Mouse (Mus musculus) layer of hippocampus, adult 9-10 months (tissue): Measurements from ENCODE around the gene Itga2b.

Experiments
- DNase-seq: peaks from one replicate; pipeline ENCODE4 v3.0.0; 2022; ENCODE audit warnings: low spot score

The Itga2b gene

DNA sequence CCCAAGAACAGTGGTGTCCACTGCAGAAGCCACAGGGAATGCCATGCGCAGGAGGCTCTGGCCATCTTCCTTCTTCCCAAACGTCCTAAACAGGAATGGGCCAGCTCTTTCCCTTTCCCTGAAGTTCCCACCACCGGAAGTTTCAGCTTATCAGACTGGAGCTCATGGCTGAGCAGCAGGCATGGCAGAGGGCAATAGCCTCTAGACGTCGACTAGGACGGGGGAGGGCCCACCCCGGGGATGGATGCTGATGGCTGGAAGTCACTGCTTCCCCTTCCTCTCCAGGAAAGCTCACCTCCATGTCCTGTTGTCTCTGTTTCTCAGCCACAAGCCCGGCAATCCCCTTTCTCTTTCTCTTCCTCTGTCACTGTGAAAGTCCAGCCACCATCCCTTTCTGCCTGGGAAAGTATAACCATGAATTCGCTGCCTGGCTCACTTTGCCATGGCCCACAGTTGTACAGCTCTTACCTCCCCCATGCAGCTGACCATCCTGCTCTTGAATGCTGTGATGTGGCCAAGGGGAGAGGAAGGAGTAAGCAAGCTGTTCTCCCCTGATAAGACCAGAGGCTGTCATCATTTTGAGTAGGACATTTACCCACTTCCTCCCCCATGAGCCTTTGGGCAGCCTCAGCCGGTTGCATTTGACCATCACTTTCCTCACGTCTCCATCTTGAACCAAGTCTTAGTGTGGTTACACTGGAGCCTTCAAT, at the start of gene Itga2b:
Gene Itga2b, minus strand, starts transcription at position 475 of the 710 bp plus-strand sequence.
- DNase-seq: no peak

DNA sequence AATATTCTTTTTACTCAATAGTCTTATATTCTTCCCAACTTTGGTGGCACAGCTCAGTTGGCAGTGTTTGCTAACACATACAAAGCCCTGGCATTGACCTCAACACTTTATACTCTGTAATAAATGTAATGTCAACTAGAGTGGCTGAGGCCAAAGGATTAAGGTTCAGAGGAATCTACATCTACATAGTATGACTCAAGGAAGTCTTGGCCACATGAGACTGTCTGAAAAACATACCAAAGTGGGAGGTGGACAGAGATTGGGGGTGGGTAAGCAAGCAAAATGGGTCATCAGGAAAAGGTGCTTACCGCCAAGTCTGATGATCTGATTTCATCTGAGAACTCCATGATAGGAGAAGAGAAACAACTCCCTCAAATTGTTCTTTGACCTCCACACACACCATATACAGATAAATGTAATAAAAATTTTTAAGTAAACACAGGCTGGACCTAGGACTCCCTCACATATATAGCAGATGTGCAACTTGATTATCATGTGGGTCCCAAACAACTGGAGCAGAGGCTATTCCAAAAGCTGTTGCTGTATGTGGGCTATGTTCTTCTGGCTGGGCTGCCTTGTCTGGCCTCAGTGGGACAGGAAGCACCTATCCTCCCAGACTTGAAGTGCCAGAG, 45.0 kb upstream of the Itga2b start:
- no peak for DNase-seq

DNA sequence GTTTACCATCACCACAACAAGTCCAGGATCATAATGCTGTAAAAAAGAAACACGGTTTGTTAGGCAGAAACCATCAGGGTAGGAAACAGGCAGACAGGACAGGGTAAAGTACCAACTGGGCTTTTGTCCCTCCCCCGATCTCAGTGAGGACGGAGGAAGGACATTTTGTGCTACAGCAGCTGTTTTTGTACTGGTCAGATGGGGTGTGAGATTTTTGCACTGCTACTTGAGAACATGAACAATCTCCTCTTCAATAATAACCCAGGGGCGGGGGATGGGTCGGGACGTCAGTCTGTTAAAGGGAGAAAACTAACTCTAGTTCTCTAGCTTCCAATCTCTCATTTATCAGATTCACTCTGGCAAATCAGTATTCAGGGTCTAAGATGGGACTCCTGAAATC, 40.3 kb upstream of the Itga2b start:
- no peak for DNase-seq

DNA sequence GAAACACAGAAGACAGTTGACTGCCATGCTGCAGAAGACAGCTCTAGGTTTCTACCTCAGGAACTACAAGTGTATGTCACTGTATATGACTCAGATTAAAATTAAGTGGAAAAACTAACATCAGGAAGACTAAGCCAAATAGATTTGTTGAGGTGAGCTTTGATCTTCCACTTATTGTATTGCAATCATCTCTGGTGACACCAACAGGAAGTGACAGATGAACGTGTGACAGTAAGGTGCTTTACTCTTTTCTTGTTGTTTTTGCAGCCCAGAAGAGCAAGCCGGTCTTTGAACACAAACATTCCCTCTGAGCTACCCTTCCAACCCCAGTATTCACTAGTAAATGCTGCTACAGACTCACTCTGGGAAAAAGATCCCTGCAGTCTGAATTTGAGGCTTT, 26.8 kb upstream of the Itga2b start:
- DNase-seq: no peak

DNA sequence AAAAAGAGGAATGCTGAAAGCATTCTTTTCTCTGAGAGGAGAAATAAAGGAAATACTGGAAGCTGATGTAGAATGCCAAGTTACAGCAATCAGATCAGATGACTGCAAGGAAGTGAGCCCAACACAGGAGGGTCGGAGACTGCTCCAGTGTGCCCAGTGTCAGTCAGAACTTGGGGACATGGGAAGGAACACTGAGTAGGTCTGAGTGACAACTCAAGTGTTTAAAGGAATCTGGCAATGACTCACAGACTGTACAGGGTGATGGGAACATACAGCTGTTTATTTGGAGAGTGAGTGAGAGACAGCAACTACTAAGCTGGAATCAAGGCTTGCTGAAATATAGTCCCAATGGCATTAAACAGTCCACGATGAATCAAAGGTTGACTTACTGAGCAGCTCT, 26.3 kb upstream of the Itga2b start:
- DNase-seq: no peak

DNA sequence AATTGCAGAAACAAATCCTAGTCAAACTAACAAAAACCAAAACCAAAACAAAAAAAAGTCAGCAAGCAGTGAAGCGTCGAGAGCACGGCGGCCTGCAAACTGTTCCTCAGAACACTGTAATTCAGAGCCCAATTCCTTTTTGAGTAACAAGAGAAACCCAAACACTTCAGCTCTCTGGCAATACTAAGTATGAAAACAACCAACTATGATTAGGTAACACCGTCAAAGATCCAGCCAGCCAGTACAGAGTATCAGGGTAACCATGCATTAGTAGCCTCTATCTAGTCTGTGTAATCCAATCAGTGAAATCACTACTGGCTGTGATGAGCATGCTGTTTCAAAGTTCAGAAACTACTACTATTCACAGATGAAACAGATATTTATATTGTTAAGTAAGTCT, 25.8 kb upstream of the Itga2b start:
- no peak for DNase-seq

DNA sequence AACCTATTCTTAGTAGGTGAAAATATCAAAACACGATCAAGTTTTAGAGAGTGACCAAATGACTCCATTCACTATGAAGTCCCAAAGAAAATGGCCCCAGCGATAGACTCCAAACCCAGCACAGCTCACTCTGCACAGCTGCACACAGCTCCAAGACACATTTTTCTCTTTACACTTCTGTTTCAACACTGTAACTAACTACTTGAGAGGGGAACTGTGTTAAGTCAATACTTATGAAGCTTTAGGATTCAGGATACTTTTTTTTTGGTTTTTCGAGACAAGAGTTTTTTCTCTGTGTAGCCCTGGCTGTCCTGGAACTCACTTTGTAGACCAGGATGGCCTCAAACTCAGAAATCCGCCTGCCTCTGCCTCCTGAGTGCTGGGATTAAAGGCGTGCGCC, 25.2 kb upstream of the Itga2b start:
- no peak for DNase-seq

DNA sequence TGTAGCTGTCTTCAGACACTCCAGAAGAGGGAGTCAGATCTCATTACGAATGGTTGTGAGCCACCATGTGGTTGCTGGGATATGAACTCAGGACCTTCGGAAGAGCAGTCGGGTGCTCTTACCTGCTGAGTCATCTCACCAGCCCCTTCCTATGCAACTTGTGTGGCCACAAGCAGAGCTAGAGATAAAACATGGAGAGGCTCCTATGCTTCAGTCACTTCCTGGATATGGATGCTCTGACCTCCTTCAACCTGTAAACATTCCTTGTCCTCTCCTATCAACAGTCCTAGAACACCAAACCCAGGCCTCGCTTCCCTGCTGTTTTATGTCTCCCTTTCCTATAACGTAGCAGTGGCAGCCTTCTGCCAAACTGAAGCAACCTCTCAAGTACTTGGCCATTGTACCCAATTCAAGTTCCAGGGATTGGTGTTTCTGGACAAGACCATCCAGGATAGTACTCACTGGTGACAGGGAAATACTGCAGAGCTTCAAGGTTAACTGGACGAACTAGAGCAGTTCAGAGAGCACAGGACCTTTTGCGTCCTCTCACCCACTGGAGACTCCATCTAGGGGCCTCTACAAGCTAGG, 24.2 kb upstream of the Itga2b start:
- DNase-seq: no peak

DNA sequence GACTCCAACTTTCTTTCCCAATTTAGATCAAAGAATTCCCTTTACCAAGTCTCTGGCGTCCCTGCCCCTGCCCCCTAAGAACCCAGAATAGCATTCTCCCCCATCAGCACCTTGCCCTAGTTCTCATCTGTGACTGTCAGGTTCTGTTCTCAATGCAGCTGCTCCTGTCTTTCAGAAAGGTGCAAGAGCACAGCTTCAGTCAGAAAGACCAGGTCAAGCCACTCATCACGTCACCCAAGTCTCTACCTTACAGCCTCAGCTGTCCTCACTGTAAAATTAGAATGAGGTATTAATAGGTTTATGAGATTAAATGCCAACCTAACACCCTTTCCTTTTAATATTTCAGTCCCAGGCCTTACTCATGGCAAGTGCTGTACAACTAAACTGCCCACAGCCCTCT, 23.3 kb upstream of the Itga2b start:
- DNase-seq: no peak

DNA sequence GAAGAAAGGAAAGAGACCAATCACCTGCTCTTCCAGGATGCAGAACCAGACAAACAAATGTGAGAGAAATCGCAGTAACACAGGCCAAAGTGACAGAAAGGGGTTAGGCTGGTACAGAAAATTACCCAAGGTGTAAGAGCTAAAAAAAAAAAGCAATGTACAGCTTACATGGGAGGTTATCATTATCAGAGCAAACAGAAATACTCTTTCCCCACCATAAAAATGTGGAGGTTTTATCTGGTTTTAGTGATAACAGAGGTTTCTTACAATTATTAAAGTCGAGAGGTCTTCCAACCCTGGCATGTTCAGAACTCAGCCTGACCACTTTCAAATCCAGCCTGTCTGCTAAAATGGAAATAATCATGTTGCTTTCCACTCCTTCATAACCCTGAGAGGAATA, 18.0 kb upstream of the Itga2b start:
- no peak for DNase-seq

DNA sequence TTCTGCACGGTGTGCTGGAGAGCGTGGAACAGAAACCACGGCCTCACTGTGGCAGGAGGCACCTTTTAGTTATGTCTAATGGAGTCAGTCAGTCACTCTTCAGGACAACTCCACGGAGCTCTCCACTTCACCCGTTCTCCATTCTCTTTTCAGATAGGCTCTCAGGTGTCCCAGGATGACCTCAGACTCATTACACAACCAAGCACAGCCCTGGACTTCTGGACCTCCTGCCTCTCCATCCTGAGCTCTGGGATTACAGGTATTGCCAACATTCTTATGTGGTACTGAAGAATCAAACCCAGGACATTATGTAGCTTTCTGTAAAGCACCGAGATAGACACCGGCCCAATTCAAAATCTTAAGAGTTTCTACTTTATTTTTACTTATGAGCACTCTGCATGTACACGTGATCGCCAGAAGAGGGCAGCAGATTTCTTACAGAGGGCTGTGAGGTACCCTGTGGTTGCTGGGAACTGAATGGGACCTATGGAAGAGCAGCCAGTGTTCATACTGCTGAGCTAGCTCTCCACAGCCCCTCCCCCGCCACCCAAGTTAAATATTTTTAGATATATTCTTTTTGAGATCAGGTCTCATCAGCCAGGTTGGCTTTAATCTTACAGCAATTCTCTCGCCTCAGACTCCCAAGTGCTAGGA, 16.9 kb upstream of the Itga2b start:
- DNase-seq: peak; percentile 11

DNA sequence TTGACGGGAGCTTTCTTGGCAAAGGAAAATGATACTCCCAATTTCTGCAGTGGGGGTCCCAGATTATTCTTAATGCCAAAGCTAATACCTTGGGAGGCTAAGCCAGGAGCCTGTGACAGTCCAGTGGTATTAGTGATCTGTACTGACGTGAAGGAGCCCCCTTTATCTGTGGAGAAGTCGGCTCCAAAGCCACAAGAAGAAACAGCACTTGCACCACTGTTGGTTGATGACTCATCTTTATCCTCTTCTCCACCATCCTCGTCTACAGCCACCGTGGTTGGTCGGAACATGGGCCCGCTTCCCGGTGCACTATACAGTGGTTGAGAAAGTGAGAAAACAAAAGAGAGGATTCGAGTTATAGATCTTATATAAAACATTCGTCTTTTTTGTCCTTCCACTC, 11.9 kb upstream of the Itga2b start:
- no peak for DNase-seq

DNA sequence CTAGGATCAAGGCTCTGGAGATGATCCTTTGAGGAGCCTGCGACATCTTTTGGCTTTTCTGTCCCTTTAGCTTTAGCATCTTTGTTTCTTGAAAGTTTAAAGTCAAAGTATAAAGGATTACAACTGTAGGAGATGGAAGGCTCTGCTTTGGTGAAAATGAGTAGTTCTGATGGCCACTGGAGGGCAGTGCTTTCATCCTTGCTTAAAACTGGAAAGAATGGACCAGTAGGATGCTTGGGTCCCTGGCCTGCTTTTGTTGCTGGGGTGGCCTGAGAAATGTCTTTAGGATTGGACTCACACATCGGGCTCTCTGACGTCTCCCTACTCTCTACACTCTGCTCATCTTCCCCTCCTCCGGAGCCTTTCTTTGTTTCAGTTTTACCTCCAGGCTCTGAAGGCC, 11.0 kb upstream of the Itga2b start:
- DNase-seq: no peak

DNA sequence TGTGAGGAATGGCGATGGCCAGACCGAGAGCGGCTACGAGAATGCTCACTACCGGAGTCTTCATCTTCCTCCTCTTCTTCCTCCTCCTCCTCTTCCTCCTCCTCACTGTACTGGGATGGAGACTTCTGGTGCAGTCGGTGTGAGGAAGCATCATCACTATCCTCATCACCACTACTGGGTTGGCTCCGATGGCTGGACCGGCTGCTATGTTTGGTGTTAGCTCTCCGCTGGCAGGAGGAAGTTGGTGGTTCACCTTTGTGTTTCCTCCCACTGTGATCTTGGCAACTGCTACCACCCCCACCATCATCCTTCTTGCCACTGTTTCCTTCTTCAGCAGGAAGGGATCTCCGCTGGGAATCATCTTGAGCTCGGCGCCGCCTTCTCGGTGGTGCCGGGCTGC, 10.2 kb upstream of the Itga2b start:
- DNase-seq: no peak

DNA sequence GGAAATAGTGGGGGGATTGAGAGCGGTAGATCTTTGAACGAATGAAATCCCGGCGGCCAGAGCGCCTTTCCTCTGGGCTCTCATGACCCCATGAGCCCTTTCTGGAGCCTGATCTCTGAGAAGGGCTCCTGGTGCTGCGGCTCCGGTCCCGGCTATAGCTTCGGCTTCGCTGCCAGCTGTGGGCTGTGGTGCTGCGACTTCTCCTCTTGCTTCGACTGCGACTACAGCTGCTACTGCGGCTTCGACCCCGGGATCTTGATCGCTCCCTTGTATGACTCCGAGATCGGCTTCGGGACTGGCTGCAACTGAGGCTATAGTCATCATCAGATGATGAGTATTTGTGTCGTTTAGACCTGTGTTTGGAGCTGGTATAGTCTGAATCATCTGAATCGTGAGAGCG, 9.7 kb upstream of the Itga2b start:
- no peak for DNase-seq

DNA sequence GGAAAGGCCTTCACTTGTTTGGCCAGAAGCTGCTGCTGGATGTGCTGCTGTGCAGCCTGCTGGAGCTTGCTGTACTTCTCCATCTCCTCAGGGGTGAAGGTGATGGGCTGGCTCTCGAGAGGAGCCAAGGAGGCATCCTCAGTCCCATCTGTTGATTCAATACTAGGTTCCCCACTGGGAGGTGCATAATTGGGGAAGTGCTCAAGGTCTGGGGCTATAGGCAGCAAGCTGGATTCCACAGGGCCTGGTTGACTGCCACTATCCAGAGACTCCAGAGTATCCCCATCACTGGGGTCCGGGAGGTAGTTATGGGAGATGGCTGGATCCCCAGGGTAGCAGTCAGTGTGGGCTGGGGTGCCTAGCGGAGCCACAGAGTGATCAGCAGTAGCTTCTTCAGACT, 8.7 kb upstream of the Itga2b start:
- no peak for DNase-seq

DNA sequence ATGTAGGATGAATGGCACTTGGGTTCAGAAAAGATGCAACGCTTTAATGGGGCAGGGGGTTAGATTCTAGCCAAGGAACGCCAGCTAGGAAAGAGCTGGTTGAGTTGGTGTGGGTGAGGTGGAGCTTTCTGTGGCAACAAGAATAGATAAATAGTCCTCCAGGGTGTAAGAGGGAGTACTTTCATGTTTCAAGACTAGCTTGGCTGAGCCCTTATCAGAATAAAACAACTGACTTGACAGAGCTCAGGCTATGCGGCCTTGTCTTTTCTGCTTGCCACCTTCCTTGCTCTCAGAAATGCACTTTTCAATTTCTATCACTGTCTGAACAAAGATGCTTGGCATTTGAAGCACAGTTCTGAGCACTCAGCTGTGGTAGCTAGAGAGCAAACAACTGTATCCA, 5.1 kb upstream of the Itga2b start:
- DNase-seq: no peak

DNA sequence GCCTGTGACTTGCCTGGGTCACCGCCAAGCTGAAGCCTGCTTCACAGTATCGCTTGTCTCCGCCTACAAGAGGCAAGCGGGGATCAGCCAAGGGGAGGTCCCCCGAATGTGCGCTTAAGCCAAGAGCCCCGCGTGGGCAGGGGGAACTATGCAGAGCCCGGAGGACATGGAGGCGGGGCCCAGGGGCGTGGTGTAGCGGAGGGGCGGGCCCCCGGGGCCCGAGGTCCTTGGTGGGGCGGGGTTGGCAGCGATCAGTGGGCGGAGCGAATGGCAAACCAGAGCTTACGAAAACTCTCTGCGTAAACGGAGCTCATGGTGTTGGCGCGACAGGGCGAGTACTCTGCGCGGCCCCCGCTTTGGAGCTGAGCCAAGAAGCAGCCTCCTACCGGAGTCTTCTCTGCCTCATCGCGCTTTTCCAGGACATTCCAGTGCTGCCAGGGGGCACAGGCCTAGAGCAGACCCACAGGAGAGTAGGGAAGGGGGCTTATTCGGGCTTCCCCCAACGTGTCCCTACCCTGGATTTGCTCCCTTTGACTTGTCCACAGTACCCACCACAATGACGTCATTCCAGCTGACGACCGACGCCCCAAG, 2.8 kb downstream of the Itga2b start:
- DNase-seq: peak; percentile 82

DNA sequence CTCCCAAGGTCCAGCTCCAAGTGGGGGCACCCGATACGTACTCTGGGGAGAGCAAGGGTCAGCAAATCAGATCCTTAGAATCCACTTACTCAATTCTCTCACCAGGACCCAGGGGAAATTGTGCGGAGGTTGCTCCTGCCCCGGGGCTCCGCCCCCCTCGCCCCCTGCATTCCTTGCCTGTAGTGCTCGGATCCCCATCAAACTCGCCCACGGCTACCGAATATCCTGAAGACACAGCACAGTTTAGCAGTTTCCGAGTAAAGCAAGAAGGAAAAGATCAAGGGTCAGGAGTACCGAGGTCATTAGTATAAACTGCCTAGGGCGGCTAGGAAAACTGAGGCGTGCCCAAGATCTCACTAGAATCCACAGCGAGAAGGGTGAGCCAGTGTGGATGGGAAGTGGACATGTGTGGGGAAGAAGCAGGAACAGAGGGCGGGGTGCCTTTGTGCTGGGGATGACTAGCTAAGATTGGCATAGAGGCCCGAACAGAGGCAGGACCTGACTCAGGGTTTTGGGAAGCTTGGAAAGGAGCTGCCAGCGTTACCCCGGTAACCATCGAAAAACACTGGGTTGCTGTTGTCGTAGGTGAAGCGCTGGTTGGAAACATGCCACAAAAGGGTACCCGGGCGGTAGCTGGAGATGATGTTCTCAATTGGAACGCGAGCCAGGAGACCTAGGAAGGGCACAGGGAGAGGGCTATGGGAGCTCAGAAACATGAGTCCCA, 4.0 kb downstream of the Itga2b start:
- no peak for DNase-seq

DNA sequence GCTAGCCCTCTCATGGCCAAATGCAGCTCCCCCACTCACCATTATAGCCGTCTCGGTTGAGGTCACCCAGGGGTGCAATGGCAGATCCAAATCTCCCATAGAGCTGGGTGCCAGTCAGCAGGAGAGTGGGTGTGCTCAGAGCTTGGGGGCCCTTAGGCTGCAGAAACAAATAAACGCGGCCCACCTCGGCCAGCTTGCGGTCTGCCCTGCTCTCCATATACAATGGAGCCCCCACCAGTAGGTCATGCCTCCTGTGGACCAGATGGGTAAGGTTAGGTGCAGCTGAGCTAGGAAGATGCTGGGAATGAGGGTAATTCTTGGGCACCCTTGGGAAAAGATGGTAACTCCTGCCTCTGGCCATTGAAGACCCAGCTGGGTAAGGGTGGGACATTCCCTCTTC, 5.0 kb downstream of the Itga2b start:
- DNase-seq: no peak

DNA sequence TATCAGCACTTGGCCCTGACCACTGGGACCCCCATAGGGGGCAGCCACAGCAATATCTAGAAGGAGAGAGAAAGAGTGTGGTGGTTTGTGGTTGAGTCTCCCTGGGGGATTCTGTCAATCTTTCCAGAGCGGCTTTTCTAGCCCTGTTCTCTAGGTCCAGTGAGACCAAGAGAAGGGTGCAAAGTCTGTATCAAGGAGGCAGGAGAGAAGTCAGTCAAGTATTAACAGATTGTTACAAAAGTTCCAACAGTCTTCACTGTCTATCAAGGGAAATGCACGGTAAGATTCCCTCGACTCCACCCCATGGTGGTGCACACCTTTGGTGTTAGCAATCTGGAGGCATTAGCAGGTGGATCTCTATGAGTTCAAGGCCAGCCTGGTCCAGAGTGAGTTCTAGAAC, 8.2 kb downstream of the Itga2b start:
- DNase-seq: no peak

DNA sequence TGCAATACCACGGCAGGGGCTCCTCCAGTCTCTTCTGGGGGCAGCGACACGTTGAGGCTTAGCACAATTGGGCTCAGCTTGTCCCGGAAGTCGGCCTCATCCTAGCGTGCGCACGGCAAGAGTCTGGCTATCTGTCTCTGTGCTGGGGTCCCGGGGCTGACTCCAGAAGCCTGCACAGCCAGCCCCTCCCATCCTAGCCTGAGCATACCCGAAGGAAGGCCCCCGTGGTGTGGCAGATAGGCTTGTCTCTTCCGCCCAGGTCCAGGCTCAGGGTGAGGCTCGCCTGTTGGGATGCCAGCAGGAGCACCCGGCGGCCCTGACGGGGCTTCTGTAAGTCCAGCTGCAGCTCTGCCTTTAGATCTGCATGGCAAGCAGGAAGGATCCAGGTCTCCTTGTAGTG, 9.4 kb downstream of the Itga2b start:
- no peak for DNase-seq
